Mouse (Mus musculus) 416B (cell line): ENCODE data around the gene Parm1.

ENCODE experiments used
- DNase-seq: peaks from one replicate; pipeline ENCODE4 v3.0.0; 2011; ENCODE audit warnings: low read depth

Parm1 gene

GRCm38 (mm10) chr5:91578924-91579323, 61.5 kb downstream of the Parm1 start:
- no peak for DNase-seq

- DNase-seq, result no peak
Observed at GRCm38 (mm10) chr5:91581799-91582198, 64.4 kb downstream of the Parm1 start.

- DNase-seq, result no peak
Observed at GRCm38 (mm10) chr5:91586206-91586605, 68.8 kb downstream of the Parm1 start.

- DNase-seq, result no peak
Observed at GRCm38 (mm10) chr5:91594083-91594482, 76.7 kb downstream of the Parm1 start.

- DNase-seq, result no peak
Observed at GRCm38 (mm10) chr5:91597216-91597615, 79.8 kb downstream of the Parm1 start.

GRCm38 (mm10) chr5:91599801-91600200, 82.4 kb downstream of the Parm1 start:
- DNase-seq, result no peak

GRCm38 (mm10) chr5:91603347-91603746, 85.9 kb downstream of the Parm1 start:
- DNase-seq, result no peak

GRCm38 (mm10) chr5:91603787-91604439, 86.5 kb downstream of the Parm1 start:
- DNase-seq, result no peak

GRCm38 (mm10) chr5:91607234-91607633, 89.8 kb downstream of the Parm1 start:
- DNase-seq, result no peak

GRCm38 (mm10) chr5:91607841-91608240, 90.4 kb downstream of the Parm1 start:
- no peak for DNase-seq

- no peak for DNase-seq
Observed at GRCm38 (mm10) chr5:91609041-91609440, 91.6 kb downstream of the Parm1 start.

GRCm38 (mm10) chr5:91609511-91610300, 92.3 kb downstream of the Parm1 start:
- no peak for DNase-seq

GRCm38 (mm10) chr5:91610499-91610898, 93.1 kb downstream of the Parm1 start:
- peak; percentile 10 for DNase-seq

GRCm38 (mm10) chr5:91611589-91611988, 94.2 kb downstream of the Parm1 start:
- DNase-seq, result no peak

GRCm38 (mm10) chr5:91617331-91618233, 100.2 kb downstream of the Parm1 start:
- DNase-seq, result no peak

GRCm38 (mm10) chr5:91618661-91619173, 101.3 kb downstream of the Parm1 start:
- DNase-seq, result no peak

- DNase-seq, result no peak
Observed at GRCm38 (mm10) chr5:91621197-91621596, 103.8 kb downstream of the Parm1 start.

GRCm38 (mm10) chr5:91626823-91627222, 109.4 kb downstream of the Parm1 start:
- DNase-seq, result no peak

GRCm38 (mm10) chr5:91629472-91629871, 112.1 kb downstream of the Parm1 start:
- peak; percentile 11 for DNase-seq

- DNase-seq, result no peak
Observed at GRCm38 (mm10) chr5:91651330-91651729, 133.9 kb downstream of the Parm1 start.

- DNase-seq, result no peak
Observed at GRCm38 (mm10) chr5:91653061-91653915, 135.9 kb downstream of the Parm1 start.
